Mouse (Mus musculus): ENCODE data around the gene Wdr59.

Gene Wdr59

GRCm38 (mm10) chr8:111521713-111522429 is at the start of gene Wdr59:
Gene Wdr59 (minus strand): TSS chr8:111522092.
- DNase-seq (ENCODE audit: extremely low read depth, insufficient read length, low spot score): peak; percentile 96

- no peak for DNase-seq (ENCODE audit: extremely low read depth, insufficient read length, low spot score)
Observed at GRCm38 (mm10) chr8:111571661-111572060, 49.8 kb upstream of the Wdr59 start.

DNA sequence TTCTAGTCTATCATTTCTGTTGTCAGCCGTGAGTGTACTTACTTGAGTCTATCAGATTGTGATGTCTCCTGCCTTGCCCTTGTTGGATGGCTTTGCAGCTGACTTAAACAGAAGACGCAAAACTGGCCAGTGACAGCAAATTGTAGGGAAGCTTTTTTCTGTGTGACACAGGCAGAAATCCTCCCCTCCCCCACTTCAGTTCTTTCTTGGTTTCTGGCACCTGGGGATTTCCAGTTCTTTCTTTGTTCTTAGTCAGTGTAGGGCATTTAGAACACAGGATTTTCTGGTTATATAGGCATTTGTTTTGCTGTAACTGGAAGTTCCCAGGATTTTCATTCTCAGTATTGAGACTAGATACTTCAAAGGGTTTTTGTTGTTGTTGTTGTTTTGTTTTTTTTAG is 48.5 kb upstream of the Wdr59 start:
- DNase-seq (ENCODE audit: extremely low read depth, insufficient read length, low spot score): no peak

GRCm38 (mm10) chr8:111569926-111570325 is 48.0 kb upstream of the Wdr59 start:
- DNase-seq (ENCODE audit: extremely low read depth, insufficient read length, low spot score): no peak

GRCm38 (mm10) chr8:111568029-111568428 is 46.1 kb upstream of the Wdr59 start:
- no peak for DNase-seq (ENCODE audit: extremely low read depth, insufficient read length, low spot score)

GRCm38 (mm10) chr8:111567571-111567970 is 45.7 kb upstream of the Wdr59 start:
- no peak for DNase-seq (ENCODE audit: extremely low read depth, insufficient read length, low spot score)

DNA sequence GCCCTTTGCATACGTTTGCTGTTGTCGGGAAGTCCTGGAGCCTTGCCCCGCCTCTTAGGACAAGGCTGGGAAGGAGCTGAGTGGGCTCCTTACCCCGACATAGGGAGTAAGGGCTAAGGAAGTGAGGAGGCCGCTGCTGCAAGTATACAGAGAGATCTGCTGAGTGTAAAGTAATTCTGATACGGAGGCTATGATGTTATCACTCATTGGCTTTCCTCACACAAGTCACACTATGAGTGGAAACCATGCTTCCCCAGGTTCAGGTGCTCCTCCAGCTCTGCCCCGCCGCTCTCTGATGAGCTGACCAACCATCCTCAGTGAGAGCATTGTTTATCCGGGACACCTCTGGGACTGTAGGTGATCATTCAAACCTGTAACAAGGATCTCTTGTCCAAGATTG is 44.4 kb upstream of the Wdr59 start:
- no peak for DNase-seq (ENCODE audit: extremely low read depth, insufficient read length, low spot score)

DNA sequence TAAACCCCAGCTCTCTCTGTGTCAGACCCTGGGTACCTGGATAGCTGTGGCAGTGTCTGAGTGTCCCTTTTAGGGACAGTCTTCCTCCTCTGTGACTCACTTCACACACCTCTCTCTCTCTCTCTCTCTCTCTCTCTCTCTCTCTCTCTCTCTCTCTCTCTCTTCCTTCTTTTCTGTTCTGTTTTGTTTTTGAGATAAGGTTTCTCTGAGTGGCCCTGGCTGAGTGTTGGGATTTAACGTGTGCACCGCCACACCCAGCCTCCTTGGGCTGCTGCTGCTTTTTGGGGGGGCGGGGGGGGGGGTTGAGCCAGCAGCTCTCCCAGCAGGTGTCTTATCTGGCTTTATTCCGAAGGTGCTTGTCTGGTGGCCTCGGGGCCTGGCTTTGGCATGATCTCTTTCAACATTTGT is 43.9 kb upstream of the Wdr59 start:
- no peak for DNase-seq (ENCODE audit: extremely low read depth, insufficient read length, low spot score)

- DNase-seq (ENCODE audit: extremely low read depth, insufficient read length, low spot score): no peak
Observed at GRCm38 (mm10) chr8:111564093-111564492, 42.2 kb upstream of the Wdr59 start.

DNA sequence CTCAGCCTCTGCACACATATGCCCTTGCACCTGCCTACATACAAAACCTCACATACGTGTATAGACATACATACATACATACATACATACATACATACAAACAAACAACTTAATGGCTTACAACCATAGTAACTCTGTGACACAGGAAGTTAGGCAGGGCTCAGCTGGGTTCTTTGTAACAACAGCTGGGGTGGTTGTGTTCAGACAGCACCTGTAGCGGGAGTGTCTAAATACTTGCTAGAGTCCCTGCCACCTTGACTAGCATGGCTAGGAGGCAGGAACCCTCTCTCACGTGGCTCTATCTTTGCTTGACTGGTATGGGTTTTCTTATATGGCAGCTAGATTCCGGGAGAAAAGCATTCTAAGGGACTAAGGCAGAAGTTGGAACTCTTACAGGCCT is 41.8 kb upstream of the Wdr59 start:
- DNase-seq (ENCODE audit: extremely low read depth, insufficient read length, low spot score): no peak

DNA sequence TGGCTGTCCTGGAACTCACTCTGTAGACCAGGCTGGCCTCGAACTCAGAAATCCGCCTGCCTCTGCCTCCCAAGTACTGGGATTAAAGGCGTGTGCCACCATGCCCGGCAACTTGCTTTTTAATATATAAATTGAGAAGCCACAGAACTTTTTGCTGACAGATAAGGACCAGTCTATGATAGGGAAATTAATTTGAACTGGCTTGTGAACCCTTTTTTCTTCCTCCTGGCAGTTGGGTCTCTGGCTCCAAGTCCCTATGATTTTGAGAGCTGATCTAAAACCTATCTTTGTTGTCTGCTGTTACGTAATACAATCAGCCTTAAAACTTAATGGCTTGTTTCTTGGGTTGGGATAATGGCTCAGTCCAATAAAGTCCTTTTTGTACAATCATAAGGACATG is 41.2 kb upstream of the Wdr59 start:
- no peak for DNase-seq (ENCODE audit: extremely low read depth, insufficient read length, low spot score)

GRCm38 (mm10) chr8:111562274-111562803 is 40.4 kb upstream of the Wdr59 start:
- no peak for DNase-seq (ENCODE audit: extremely low read depth, insufficient read length, low spot score)

- DNase-seq (ENCODE audit: extremely low read depth, insufficient read length, low spot score): no peak
Observed at GRCm38 (mm10) chr8:111561824-111562223, 39.9 kb upstream of the Wdr59 start.

- DNase-seq (ENCODE audit: extremely low read depth, insufficient read length, low spot score): no peak
Observed at GRCm38 (mm10) chr8:111551511-111552130, 29.7 kb upstream of the Wdr59 start.

DNA sequence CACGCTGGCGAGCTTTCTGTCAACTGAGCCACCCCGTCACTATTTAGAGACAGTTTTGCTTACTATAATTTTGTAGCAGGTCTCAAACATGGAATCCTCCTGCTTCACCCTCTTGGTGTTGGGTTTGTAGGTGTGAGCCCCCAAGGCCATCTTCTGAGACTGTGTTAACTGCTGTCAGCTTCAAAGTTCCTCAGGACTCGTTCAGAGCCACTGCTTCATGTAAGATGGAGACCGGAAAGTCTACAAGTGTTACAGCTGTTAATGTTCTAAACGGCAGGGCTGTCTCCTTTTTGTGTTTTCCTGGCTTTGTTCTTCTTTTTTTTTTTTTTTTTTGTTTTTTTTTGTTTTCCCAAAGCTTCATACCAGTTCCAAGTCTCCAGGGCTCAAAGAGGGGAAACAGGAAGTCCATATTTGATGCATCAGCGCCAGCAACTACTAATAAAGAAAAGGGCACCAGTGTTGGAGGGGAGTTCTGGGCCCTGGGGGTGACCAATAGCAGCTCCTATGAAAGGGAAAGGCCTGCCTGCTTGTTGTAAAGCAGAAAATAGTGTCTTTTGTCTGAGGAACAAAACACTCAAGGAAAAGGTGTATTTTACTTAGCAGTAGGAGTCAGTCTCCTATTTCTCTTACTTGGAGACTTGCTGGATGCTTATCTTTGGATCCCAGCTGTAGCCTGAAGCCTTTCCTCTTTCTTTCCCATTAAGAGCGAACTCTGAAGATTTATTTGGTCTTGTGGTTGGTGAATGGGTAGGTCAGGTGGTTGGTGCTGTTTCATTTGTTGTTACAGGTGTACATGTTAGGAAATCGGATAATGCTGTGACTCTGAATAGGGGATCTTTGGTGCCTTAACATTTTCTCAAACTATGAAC is 28.3 kb upstream of the Wdr59 start:
- no peak for DNase-seq (ENCODE audit: extremely low read depth, insufficient read length, low spot score)

- DNase-seq (ENCODE audit: extremely low read depth, insufficient read length, low spot score): peak; percentile 24
Observed at GRCm38 (mm10) chr8:111548201-111548600, 26.3 kb upstream of the Wdr59 start.

DNA sequence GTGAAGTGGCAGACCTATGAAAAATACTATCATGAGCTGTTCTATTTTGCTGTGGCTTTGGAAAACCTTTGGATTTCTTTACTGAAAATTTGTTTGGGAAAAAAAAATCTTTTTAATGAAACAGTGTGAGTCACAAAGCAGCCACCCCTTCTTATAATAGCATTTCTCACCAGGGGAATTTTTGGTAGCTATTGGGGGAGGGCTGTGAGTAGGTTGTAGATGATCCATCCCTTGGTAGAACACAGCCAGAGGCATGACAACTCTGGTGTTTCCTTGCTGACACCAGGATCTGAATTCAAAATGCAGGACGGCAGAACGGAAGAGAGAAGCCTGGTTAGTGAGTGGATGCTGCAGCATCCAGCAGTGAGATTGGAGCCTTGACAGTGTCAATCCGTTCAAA is 25.3 kb upstream of the Wdr59 start:
- no peak for DNase-seq (ENCODE audit: extremely low read depth, insufficient read length, low spot score)

GRCm38 (mm10) chr8:111545406-111546156 is 23.7 kb upstream of the Wdr59 start:
- no peak for DNase-seq (ENCODE audit: extremely low read depth, insufficient read length, low spot score)

DNA sequence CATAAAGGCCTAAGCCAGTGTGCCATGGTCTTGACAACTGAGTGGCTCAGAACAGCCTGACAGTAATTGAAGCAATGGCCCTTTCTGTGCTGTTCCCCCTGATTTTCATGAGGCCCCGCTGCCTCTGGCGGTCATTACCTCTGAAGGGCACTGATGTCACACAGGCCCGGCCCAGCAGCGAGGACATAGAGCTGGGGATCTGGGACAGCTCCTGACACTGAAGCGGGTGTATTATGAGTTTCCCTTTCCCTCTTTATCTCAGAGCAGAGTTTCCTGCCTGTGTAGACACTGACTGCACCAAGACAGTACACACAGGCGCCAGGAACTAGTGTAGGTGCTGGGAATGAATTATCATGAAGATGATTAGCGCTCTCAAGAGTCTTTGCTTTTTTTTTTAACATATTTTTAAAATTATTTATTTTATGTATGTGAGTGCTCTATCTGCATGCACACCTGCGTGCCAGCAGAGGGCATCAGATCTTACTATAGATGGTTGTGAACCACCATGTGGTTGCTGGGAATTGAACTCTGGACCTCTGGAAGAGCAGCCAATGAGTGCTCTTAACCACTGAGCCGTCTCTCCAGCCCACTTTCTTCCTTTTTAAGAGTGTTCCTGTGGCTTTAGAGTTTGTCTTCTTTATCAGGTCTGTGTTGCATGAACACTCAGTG is 22.0 kb upstream of the Wdr59 start:
- no peak for DNase-seq (ENCODE audit: extremely low read depth, insufficient read length, low spot score)

Data from 3134 (cell line).